Mouse (Mus musculus): ENCODE measurements at regions not wholly inside any gene's neighbourhood (a gene's known extent, or its start where the extent isn't known, plus 50 kb on each side); places are given as distances from the start of the nearest gene placed in this dataset.

DNA sequence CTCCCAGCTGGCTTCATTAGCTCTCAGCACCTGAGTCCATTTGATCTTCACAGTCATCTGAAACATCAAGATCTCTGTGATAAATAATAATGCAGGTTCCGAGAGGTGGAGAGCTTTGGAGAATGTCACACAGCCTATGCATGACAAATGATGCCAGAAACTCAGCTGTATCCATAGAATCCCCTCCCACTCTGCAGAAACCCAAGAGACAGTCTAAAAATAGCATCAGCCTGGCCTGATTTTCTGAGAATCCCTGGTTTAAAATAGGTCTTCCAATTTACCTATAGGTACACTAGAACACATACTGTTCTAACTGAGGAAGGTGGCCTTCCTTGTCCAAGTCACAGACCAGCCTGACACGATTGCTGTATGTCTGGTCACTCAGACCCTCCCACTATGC, 184.0 kb upstream of the B3gat1 start:
- 70% methylated on average over 2 of the region's 2 CpGs for WGBS
- Histone ChIP-seq H3K27me3 (replicated peaks; ENCODE audit: control insufficient read depth, insufficient read depth, low read length) (no peaks in the 10 kb centered on the region), H3K4me3 (ENCODE audit: insufficient read depth, low read depth, low read length) (no peak overlapping the region), H3K4me1 (ENCODE audit: control insufficient read depth, insufficient read depth, low read length) (no peaks in the 10 kb centered on the region), H3K27ac (ENCODE audit: insufficient read depth, low read depth, low read length) (no peak overlapping the region), H3K36me3 (ENCODE audit: control insufficient read depth, insufficient read depth, low read length) (no peaks in the 10 kb centered on the region)
- TF ChIP-seq POLR2A (IDR thresholded peaks at IDR 0.05; ENCODE audit: low read depth, low read length) (no peak), CTCF (conservative IDR thresholded peaks at IDR 0.05; ENCODE audit: insufficient read depth, insufficient read length, low read depth, low read length) (no peak)
- no peak for DNase-seq

DNA sequence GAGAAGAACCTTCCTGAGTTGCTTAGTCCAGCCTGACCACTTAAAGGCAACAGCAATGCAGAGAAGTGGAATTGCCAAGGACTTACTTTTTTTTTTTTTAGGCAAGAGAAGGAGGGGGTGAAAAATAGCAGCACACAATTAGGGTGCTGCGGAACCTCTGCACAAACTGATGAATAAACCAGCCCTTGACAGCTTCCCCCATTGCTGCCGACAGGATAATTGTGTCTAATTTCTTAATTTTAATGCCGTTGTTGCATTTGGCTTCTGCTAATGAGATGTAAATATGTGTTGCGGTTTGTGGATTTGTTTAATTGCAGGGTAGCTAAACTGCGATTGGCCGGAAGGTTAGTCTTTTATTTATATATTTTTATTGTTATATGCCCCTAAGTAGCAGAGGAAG, 157.5 kb upstream of the B3gat1 start:
- TF ChIP-seq CTCF (conservative IDR thresholded peaks at IDR 0.05; ENCODE audit: insufficient read depth, insufficient read length, low read depth, low read length) (no peak), POLR2A (IDR thresholded peaks at IDR 0.05; ENCODE audit: low read depth, low read length) (no peak)
- H3K36me3 ChIP-seq (ENCODE audit: control insufficient read depth, insufficient read depth, low read length), result no peaks in the 10 kb centered on the region
- no peak overlapping the region for H3K27ac ChIP-seq (ENCODE audit: insufficient read depth, low read depth, low read length)
- DNase-seq, result no peak
- H3K27me3 ChIP-seq (replicated peaks; ENCODE audit: control insufficient read depth, insufficient read depth, low read length), result no peaks in the 10 kb centered on the region; the same call in 1 of the 2 replicates
- H3K4me3 ChIP-seq (ENCODE audit: insufficient read depth, low read depth, low read length), result no peak overlapping the region
- H3K4me1 ChIP-seq (ENCODE audit: control insufficient read depth, insufficient read depth, low read length), result no peaks in the 10 kb centered on the region
- 91% methylated on average over 6 of the region's 6 CpGs for WGBS

DNA sequence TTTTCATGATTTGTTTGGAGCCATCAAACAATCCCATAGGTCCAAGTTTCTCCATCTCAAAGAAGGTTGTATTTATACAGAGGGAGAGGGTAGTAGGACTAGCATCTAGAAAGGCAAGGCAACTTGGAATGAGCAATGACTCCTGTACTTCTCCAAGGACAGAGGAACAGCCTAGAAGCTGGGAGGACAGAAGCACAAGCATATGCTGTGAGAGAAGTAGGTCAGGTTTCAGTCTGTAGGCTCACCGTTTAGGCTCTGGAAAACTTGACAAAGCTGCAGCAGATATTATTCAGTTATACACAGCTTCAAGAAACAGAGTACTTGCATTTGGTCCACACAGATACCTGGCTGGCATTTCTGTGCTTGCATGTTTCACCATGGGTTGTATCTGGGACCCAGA, 131.5 kb upstream of the B3gat1 start:
- Histone ChIP-seq H3K4me3 (ENCODE audit: insufficient read depth, low read depth, low read length) (no peak overlapping the region), H3K27me3 (replicated peaks; ENCODE audit: control insufficient read depth, insufficient read depth, low read length) (no peaks in the 10 kb centered on the region), H3K4me1 (ENCODE audit: control insufficient read depth, insufficient read depth, low read length) (no peaks in the 10 kb centered on the region), H3K36me3 (ENCODE audit: control insufficient read depth, insufficient read depth, low read length) (no peaks in the 10 kb centered on the region), H3K27ac (ENCODE audit: insufficient read depth, low read depth, low read length) (no peak overlapping the region)
- WGBS, result 65% methylated on average over 1 of the region's 1 CpGs
- no peak for DNase-seq
- TF ChIP-seq POLR2A (IDR thresholded peaks at IDR 0.05; ENCODE audit: low read depth, low read length) (no peak), CTCF (conservative IDR thresholded peaks at IDR 0.05; ENCODE audit: insufficient read depth, insufficient read length, low read depth, low read length) (no peak)

DNA sequence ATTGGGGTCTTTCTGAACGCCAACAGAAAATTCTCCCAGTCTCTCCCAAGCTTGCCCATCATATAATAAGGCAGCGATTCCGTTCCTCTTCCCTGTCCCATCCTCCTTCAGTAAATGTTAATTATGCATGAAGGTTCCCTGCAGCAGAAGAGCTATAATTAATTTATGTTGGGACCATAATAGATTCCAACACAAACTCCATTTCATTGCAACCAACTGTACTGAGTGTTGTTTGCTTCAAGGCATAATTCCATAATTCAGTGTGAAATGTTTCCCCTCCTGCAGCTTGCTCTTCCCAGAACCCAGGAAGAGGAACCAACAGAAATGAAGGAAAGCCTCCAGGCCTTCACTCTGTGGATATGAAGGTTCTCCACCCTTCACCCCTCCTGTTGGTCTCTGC, 129.0 kb upstream of the B3gat1 start:
- Histone ChIP-seq H3K27ac (ENCODE audit: insufficient read depth, low read depth, low read length) (no peak overlapping the region), H3K4me1 (ENCODE audit: control insufficient read depth, insufficient read depth, low read length) (no peaks in the 10 kb centered on the region), H3K4me3 (ENCODE audit: insufficient read depth, low read depth, low read length) (no peak overlapping the region), H3K36me3 (ENCODE audit: control insufficient read depth, insufficient read depth, low read length) (no peaks in the 10 kb centered on the region), H3K27me3 (replicated peaks; ENCODE audit: control insufficient read depth, insufficient read depth, low read length) (no peaks in the 10 kb centered on the region)
- no peak for TF ChIP-seq POLR2A (IDR thresholded peaks at IDR 0.05; ENCODE audit: low read depth, low read length)
- no peak for TF ChIP-seq CTCF (conservative IDR thresholded peaks at IDR 0.05; ENCODE audit: insufficient read depth, insufficient read length, low read depth, low read length)
- 79% methylated on average over 3 of the region's 3 CpGs for WGBS
- DNase-seq, result no peak

DNA sequence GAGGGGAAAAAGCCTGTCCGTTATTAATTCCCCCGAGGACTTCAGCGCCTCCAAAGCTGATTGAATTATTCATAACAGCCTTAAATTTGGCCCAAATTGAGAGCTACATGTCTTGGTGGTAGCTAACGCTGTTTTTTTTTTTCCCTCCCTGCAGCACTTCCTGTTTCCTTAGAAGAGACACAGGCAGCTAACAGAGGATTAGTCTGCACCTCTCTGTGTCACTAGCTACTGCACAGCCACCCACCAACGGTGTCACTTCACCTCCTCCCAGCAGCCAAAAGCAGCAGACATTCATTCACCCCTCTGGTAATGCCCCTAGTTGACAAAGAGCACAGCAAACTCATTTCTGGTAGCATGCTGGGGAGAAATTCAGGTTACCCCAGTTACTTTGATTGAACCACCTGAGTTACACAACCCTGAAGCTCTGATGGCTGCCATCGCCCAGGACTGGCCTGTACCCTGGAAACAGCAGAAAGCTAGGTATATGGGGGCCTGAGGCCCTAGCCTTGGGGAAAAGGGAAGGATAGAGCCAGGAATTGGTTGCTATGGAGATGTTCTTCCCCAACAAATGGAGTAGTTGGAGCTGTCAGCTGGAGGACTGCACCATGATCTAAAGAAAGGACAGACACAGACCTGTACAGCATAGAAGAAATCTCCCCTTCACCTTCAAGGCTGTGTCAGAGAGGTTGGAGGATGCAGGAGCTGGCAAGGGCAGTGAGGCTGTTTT, 121.7 kb upstream of the B3gat1 start:
- Histone ChIP-seq H3K4me1 (ENCODE audit: control insufficient read depth, insufficient read depth, low read length) (no peaks in the 10 kb centered on the region), H3K4me3 (ENCODE audit: insufficient read depth, low read depth, low read length) (no peak overlapping the region), H3K27me3 (replicated peaks; ENCODE audit: control insufficient read depth, insufficient read depth, low read length) (no peaks in the 10 kb centered on the region), H3K36me3 (ENCODE audit: control insufficient read depth, insufficient read depth, low read length) (no peaks in the 10 kb centered on the region), H3K27ac (ENCODE audit: insufficient read depth, low read depth, low read length) (no peak overlapping the region)
- TF ChIP-seq CTCF (conservative IDR thresholded peaks at IDR 0.05; ENCODE audit: insufficient read depth, insufficient read length, low read depth, low read length) (no peak), POLR2A (IDR thresholded peaks at IDR 0.05; ENCODE audit: low read depth, low read length) (no peak)
- 60% methylated on average over 6 of the region's 6 CpGs for WGBS
- no peak for DNase-seq

DNA sequence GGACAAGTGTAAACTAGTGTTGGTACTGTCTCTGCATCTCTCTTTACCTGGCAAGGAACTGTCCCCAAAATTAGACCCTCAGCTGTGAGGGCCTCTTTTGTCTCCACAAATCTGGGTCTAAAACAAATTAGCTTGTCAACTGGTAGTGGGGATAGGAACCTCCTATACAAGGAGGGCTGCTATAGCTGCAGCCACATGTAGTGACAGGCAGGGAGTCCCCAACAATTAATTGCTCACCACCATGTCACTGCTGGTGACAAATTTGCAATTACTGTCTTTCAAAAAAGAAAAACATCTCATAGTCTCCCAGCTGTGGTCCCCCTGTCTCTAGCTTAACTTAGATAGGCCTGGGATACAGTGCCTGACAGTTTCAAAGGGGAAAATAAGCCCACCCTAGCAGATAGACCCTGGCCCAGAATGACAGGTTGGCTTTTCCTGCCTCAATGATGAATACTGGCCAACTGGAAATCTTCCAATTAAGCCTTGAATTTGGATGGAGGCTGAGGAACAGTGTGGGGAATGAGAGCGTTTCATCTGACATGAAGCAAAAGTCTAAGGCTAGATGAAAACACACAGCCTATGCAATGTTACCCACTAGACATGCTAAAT, 110.6 kb upstream of the B3gat1 start:
- Histone ChIP-seq H3K36me3 (ENCODE audit: control insufficient read depth, insufficient read depth, low read length) (no peaks in the 10 kb centered on the region), H3K27me3 (replicated peaks; ENCODE audit: control insufficient read depth, insufficient read depth, low read length) (no peaks in the 10 kb centered on the region), H3K4me1 (ENCODE audit: control insufficient read depth, insufficient read depth, low read length) (no peaks in the 10 kb centered on the region), H3K27ac (ENCODE audit: insufficient read depth, low read depth, low read length) (no peak overlapping the region), H3K4me3 (ENCODE audit: insufficient read depth, low read depth, low read length) (no peak overlapping the region)
- TF ChIP-seq CTCF (conservative IDR thresholded peaks at IDR 0.05; ENCODE audit: insufficient read depth, insufficient read length, low read depth, low read length), result no peak
- no peak for TF ChIP-seq POLR2A (IDR thresholded peaks at IDR 0.05; ENCODE audit: low read depth, low read length)
- 96% methylated on average over 1 of the region's 1 CpGs for WGBS
- no peak for DNase-seq

DNA sequence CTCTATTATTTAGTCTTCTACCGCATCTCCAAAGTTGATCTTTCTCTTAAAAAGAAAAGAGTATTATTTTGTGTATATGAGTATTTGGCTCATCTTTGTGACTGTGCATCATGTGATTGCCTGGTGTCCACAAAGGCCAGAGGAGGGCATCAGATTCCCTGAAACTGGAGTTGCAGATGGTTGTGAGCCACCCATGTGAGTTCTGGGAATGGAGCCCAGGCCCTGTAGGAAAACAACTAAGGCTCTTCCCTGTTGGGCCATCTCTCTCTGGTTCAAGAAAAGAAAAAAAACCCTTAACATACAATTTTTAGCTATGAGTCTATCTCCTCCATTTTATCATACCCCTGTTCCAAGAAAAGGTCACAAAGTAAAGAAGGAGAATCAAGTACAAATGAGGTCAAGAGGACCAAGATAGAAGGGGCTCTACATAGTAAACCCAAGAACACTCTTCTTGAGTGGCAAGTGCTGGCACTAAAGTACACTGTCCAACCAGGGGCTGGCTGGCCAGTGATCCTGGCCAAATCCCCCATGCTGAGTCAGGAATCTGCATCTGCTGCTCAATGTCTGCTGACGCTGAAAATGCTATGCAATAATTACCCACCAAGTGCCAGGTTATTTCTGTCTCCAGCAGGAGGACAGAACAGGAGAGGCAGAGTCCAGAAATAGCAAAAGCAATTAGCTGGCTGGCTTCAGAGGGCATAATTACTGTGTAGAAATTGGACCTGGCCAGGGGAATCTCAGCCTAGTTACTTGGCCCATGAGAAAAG, 108.2 kb upstream of the B3gat1 start:
- TF ChIP-seq CTCF (conservative IDR thresholded peaks at IDR 0.05; ENCODE audit: insufficient read depth, insufficient read length, low read depth, low read length) (no peak), POLR2A (IDR thresholded peaks at IDR 0.05; ENCODE audit: low read depth, low read length) (no peak)
- Histone ChIP-seq H3K4me3 (ENCODE audit: insufficient read depth, low read depth, low read length) (no peak overlapping the region), H3K27me3 (replicated peaks; ENCODE audit: control insufficient read depth, insufficient read depth, low read length) (no peaks in the 10 kb centered on the region), H3K27ac (ENCODE audit: insufficient read depth, low read depth, low read length) (no peak overlapping the region), H3K36me3 (ENCODE audit: control insufficient read depth, insufficient read depth, low read length) (no peaks in the 10 kb centered on the region), H3K4me1 (ENCODE audit: control insufficient read depth, insufficient read depth, low read length) (no peaks in the 10 kb centered on the region)
- DNase-seq, result peak; percentile 74
- WGBS, result 64% methylated on average over 2 of the region's 2 CpGs
